Mouse (Mus musculus) lung, adult 2 months (tissue): ENCODE measurements around the gene Mrps11.

ENCODE experiments used
- CTCF ChIP-seq: fragments of 200-500 bp; IDR thresholded peaks from 2 replicates; pipeline ENCODE4 v1.5.1; 2011; ENCODE audit warnings: mild to moderate bottlenecking, low read length, control low read depth; ENCODE audit not compliant: insufficient read depth
- POLR2A ChIP-seq: fragments of 200-500 bp; IDR thresholded peaks from 2 replicates; pipeline ENCODE4 v1.6.1; 2011; ENCODE audit warnings: low read depth, mild to moderate bottlenecking, control low read depth, low read length, borderline replicate concordance; ENCODE audit errors: extremely low read depth

- TF ChIP-seq CTCF (no peak), POLR2A (no peak)
These were observed 43.4 kb upstream of the Mrps11 start for GRCm38 (mm10) chr7:78739351-78740000.
